Mouse (Mus musculus): ENCODE measurements around the gene Cyren.

Gene Cyren

GRCm38 (mm10) chr6:34877509-34878321, at the start of gene Cyren:
TSS of gene Cyren (minus strand) at chr6:34878060.
- DNase-seq (ENCODE audit: low read depth, low spot score): peak; percentile 79

DNA sequence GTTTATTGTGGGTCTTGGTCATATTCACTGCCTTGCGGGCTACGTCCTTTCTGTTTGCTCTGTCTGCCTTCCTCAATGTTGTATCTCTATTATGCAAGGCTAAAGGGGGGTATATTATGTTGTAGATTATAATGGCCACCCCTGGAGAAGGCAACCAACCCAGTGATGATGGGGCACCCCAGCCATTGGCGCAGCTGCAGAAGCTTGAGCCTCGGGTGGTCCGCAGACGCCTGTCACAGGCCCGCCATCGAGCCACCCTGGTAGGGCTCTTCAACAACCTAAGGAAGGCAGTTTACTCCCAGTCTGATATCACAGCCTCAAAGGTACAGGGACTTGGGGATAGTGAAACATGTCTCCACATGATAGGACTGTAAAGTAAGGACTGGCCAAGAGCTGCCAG, 49.7 kb upstream of the Cyren start:
- DNase-seq (ENCODE audit: low read depth, low spot score): no peak

- no peak for DNase-seq (ENCODE audit: low read depth, low spot score)
Measured at GRCm38 (mm10) chr6:34927156-34927555, 49.3 kb upstream of the Cyren start.

GRCm38 (mm10) chr6:34921941-34922340, 44.1 kb upstream of the Cyren start:
- DNase-seq (ENCODE audit: low read depth, low spot score): no peak

GRCm38 (mm10) chr6:34920631-34921030, 42.8 kb upstream of the Cyren start:
- DNase-seq (ENCODE audit: low read depth, low spot score): no peak

DNA sequence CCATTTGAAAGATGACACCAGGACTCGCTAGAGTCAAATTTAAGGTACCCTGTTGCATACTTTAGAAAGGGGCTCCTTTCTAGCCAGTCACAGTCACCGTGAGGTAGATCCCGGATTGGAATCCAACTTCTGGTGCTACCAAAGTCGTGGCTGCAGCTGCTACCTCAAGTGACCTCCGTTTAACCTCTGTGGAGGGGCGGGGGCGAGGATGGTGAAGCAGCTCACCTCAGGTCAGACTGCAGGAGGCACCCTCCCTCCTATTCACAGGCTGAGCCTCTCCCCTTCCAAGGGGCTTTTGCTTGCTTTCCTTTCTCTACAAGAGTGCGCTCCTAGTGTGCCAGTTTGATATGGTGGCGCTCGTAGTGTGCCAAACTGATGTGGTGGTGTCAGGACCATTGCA, 42.1 kb upstream of the Cyren start, which contains the start of gene Stra8:
TSS of gene Stra8 (plus strand) at position 208 of the 400 bp plus-strand sequence.
- no peak for DNase-seq (ENCODE audit: low read depth, low spot score)

DNA sequence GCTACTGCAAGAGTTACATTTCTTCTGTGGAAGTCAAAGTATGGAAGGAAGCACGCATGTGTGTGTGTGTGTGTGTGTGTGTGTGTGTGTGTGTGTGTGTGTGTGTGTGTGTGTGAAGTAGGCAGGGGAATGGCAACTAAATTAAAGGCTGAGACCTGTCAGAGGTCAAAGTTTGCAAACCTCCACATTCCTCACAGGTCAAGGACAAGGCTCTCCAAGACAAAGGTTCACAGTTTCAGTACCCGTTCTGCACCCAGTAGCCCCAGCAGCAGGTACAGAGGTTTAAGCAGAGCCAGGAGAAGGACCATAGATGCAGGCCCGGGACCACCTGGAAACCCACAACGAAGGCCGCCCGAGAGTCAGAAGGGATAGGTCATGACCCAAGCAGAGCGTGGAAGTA, 41.3 kb upstream of the Cyren start:
- no peak for DNase-seq (ENCODE audit: low read depth, low spot score)

- DNase-seq (ENCODE audit: low read depth, low spot score): no peak
Measured at GRCm38 (mm10) chr6:34914462-34914861, 36.6 kb upstream of the Cyren start.

GRCm38 (mm10) chr6:34913341-34914040, 35.6 kb upstream of the Cyren start:
- no peak for DNase-seq (ENCODE audit: low read depth, low spot score)

DNA sequence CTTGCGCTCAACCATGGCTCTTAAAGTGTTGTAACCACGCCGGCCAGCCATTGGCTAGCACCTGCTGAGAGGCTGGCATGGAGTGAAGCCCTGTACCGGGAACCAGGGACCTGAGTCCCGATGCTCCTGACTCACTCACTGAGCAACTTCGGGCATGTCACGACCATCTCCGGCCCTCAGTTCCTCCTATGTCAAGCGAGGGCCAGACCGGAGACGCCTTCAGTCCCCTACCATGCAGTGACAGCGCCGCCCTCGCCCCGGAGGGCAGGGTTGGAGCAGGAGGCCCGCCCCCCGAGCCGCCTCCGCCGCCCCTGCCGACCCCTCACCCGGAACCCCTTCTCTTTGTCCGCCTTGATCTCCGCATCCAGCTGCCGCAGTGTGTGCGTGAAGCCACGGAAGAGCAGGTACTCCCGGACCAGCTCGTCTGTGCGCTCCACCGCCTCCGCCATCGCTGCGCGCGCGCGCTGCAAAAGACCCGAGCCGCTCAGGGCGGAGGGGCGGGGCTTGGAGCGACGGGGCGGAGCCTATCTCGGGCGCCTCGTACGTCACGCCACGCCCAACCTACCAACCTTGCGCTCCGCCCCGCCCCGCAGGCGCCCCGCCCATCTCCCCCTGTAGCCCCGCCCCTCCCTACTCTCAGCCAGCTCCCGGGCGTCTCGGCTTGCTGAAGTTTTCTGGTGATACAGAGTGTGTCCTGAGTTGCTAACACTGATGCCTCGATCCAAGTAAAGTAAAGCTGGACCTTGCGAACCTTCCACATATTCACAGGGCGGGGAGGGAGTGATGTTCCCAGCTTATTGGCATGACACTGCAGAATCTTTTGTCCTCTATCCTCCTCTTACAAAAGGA, 32.7 kb upstream of the Cyren start, which contains the start of gene Wdr91:
TSS of gene Wdr91 (minus strand) at position 506 of the 849 bp plus-strand sequence.
- peak; percentile 69 for DNase-seq (ENCODE audit: low read depth, low spot score)

GRCm38 (mm10) chr6:34909631-34910345, 31.9 kb upstream of the Cyren start:
- DNase-seq (ENCODE audit: low read depth, low spot score): peak; percentile 52

- no peak for DNase-seq (ENCODE audit: low read depth, low spot score)
Measured at GRCm38 (mm10) chr6:34907696-34908260, 29.9 kb upstream of the Cyren start.

- no peak for DNase-seq (ENCODE audit: low read depth, low spot score)
Measured at GRCm38 (mm10) chr6:34907121-34907614, 29.3 kb upstream of the Cyren start.

- no peak for DNase-seq (ENCODE audit: low read depth, low spot score)
Measured at GRCm38 (mm10) chr6:34906661-34907060, 28.8 kb upstream of the Cyren start.

DNA sequence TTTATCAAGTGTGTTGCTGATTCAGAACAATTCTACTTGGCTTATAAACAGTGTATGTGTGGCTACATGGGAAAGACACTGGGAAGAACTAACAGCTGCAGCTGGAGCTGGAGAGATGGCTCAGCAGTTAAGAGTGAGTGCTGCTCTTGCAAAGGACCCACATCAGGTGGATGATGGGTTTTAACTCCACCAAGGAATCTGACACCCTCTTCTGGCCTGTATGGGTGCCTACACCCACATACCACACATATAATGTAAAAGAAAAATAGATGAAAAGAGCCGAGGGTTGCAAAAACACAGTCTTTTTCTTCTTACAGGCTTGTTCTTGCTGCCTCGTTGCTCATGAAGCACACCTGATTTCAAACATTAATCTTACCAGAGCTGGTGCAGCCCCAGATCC, 28.3 kb upstream of the Cyren start:
- DNase-seq (ENCODE audit: low read depth, low spot score): no peak

- no peak for DNase-seq (ENCODE audit: low read depth, low spot score)
Measured at GRCm38 (mm10) chr6:34904361-34904760, 26.5 kb upstream of the Cyren start.

DNA sequence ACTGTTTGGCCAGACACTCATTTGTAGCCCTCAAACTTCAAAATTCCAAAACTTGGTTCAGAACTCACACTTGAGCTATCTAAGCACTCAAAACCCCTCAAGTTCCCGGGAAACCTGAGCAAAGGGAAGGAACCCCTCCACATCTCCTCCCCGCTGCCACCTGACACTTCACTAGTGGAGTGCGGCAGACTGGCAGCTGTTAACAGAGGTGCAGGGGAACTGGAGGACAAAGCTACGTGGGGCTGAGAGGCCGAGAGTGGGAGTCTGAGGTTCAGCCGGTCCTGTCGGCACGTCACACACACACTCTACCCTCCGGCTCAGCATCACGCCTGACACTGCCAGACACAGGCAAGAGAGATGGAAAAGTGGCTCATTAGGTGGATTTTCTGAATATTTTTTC, 26.0 kb upstream of the Cyren start:
- no peak for DNase-seq (ENCODE audit: low read depth, low spot score)

GRCm38 (mm10) chr6:34903441-34903840, 25.6 kb upstream of the Cyren start:
- DNase-seq (ENCODE audit: low read depth, low spot score): no peak

DNA sequence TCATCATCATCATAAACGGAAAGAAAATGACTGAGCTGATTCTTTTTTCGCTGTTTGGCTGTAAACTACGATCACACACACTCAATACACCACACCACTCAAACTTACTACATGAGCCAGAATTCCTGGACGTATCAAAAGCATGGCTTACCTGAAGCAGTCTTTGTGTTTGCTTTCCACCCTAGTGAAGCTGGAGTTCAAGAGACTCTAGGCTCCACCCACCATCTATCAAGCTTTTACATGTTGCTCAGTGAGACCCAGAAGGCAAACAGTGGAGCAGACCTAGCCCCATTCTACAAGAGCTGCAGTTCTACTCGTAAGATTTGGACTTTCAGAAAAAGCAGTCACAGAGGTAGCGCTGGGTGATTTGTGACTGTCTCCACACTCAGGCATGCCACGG, 24.7 kb upstream of the Cyren start:
- DNase-seq (ENCODE audit: low read depth, low spot score): no peak

DNA sequence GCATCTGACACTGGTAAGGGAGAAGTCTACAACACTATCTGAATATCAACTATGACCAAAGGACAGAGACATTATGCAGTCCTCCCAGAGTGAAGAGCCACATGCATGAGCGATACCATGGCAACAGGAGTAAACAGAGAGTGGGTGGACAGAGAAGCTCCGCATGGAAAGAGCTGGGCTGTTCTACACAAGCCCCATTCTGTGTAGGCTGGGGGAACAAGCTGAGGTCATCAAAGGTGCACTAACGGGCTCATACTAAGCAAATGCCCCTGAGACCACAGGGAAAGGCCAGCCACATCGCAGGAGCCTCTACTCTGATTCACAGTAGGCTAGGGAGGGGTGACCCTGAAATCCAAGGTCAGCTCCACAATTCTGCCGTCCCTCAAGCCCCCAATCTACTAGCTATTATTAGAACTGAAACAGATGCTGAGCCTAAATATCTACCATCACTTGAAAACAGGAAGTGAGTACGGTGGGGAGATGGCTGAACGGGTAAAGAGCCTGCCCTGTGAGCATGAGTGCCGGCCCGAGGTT, 24.1 kb upstream of the Cyren start:
- DNase-seq (ENCODE audit: low read depth, low spot score): no peak
